Mouse (Mus musculus): ENCODE measurements around the gene Il33. TPM values are rescaled to one million over a fixed set of nuclear protein-coding genes. Genes with fewer than 3 reads are reported as not detected.

Il33 gene
- polyA plus RNA-seq, 1 experiment from 2014 or later = 0.34 TPM

DNA sequence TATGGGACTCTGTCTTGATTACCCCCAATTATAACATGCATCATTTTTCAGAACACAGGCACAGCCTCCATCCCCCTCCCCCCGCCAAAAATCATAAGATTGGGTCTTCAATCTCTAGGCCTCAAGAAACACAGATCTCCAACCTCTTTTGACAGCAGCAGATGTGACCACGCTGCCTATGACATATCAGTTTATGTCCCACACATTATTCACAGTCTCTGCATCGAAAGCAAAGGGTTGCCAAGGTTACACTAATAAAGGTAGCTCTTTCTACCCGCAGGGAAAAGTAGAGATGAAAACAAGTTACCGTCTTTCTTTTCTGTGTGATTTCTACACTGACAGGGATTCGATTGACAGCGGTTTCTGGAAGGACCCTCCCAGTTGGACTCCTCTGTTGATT, 29.9 kb upstream of the Il33 start:
- WGBS = 60% methylated on average over 7 of the region's 7 CpGs
- Histone ChIP-seq H3K9me3 (replicated peaks) (peaks cover 2% of the 10 kb centered on the region; the same call in 1 of the 2 replicates), H3K36me3 (ENCODE audit: poor library complexity, severe bottlenecking) (no peaks in the 10 kb centered on the region), H3K4me2 (no peak overlapping the region), H3K4me1 (no peaks in the 10 kb centered on the region), H3K27me3 (no peaks in the 10 kb centered on the region), H3K4me3 (no peak overlapping the region), H3K9ac (no peak overlapping the region), H3K27ac (no peak overlapping the region)
- no peak for ATAC-seq

DNA sequence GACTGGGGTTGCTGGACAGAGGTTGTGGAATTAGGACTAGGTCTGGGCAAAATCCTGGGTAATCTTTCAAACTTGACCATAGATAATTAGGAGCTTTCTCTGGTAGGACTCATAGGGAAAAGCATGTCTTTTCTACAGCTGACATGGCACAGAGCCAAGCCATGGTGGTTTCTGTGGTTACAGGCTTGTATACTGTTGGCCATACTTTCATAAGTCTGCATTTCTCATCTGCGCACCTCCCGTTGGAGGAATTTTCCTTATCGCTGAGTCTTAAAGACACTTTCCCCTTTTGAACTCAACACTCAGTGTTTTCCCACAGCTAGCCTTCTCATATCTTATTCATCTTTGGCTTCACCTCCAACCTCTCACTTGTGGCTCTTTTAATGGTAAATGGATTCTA, 24.6 kb upstream of the Il33 start:
- H3K4me2 ChIP-seq = no peak overlapping the region
- no peaks in the 10 kb centered on the region for H3K27me3 ChIP-seq
- no peak overlapping the region for H3K9ac ChIP-seq
- H3K4me3 ChIP-seq = no peak overlapping the region
- ATAC-seq = no peak
- H3K27ac ChIP-seq = no peak overlapping the region
- 96% methylated on average over 3 of the region's 3 CpGs for WGBS
- no peaks in the 10 kb centered on the region for H3K36me3 ChIP-seq (ENCODE audit: poor library complexity, severe bottlenecking)
- H3K9me3 ChIP-seq (replicated peaks) = peaks cover 4% of the 10 kb centered on the region; the same call in 1 of the 2 replicates
- no peaks in the 10 kb centered on the region for H3K4me1 ChIP-seq

DNA sequence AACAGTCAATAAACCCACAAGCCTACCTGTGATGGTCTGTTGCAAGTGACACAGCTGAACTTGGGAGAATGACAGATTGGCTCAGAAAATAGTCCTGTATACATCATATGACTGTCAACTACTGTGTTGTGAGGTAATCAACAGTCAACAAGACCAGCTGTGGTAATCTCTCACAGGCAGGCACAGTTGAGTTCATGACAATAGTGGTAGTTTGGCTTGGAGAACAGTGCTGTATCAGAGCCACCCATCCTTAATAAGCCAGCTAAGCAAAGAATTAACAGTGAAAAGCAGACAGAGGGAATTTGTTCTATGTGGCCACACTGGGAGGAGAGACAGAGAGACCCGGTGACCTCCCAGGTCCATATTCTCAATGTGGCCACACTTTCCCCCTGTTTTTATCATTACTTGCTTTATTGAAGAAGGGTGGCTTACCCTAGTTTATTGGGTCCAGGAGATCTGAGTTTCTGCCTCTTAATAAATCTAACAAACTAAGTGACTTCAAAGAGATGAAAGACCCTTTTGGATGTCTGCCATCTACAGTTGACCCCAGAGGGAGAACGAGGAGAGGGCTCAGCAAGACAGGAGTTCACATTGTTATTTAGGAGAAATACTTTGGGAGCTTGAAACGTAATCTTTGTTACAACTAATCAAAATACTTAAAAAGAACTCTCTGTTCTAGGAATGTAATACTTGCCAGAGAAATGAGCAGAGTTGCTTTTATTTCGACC, 22.4 kb upstream of the Il33 start:
- no peaks in the 10 kb centered on the region for H3K36me3 ChIP-seq (ENCODE audit: poor library complexity, severe bottlenecking)
- H3K4me1 ChIP-seq = no peaks in the 10 kb centered on the region
- WGBS = 59% methylated on average over 4 of the region's 4 CpGs

DNA sequence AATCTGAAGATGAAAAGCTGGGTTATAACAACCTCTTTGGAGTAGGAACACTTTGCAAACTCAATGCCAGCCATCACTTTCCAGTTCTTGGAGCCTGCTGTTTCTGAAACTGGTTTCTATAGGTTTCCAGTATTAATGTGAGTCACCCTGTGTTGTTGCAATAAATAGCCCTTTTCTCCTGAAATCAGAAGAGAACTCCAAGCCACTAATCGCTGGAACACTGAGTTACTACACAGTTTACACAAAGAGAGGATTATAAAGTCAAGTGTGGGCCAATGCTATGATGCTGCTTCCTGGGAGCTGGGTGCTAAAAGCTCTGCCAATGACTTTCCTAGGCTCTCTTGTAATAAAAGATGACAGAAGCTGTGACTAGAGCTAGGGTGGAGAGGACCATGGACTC, 19.0 kb upstream of the Il33 start:
- ATAC-seq = no peak
- no peaks in the 10 kb centered on the region for H3K36me3 ChIP-seq (ENCODE audit: poor library complexity, severe bottlenecking)
- H3K4me2 ChIP-seq = no peak overlapping the region
- H3K27ac ChIP-seq = no peak overlapping the region
- WGBS = 51% methylated on average over 1 of the region's 1 CpGs
- no peak overlapping the region for H3K4me3 ChIP-seq
- H3K27me3 ChIP-seq = no peaks in the 10 kb centered on the region
- H3K9me3 ChIP-seq (replicated peaks) = no peaks in the 10 kb centered on the region
- H3K4me1 ChIP-seq = no peaks in the 10 kb centered on the region
- no peak overlapping the region for H3K9ac ChIP-seq

More for the DNA sequence above, 22.4 kb upstream of the Il33 start:
- Histone ChIP-seq H3K4me2 (no peak overlapping the region), H3K4me3 (no peak overlapping the region), H3K9ac (no peak overlapping the region), H3K9me3 (replicated peaks) (peaks cover 4% of the 10 kb centered on the region; the same call in 1 of the 2 replicates), H3K27me3 (no peaks in the 10 kb centered on the region), H3K27ac (no peak overlapping the region)
- ATAC-seq = no peak

DNA sequence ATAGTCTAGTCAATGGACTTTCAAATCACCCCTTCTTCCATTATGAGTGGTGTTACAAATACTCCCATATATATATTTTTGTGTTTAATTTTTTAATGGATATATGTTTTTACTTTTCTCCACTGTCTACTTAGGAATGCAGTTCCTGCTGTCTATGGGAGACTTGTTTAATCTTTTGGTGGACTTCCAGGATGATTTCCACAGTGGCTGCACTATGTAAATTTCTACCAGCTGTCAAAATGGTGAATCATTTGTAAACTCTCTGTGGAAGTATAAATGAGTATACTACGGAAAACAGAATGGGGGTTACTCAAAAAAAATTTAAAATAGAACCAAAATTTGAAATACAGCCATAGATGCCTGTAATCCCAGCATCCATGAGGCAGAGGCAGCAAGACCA, 15.7 kb upstream of the Il33 start:
- Histone ChIP-seq H3K9ac (no peak overlapping the region), H3K4me3 (no peak overlapping the region), H3K4me2 (no peak overlapping the region), H3K4me1 (no peaks in the 10 kb centered on the region), H3K9me3 (replicated peaks) (no peaks in the 10 kb centered on the region), H3K27ac (no peak overlapping the region), H3K27me3 (no peaks in the 10 kb centered on the region), H3K36me3 (ENCODE audit: poor library complexity, severe bottlenecking) (no peaks in the 10 kb centered on the region)
- no peak for ATAC-seq
- WGBS = 83% methylated on average over 1 of the region's 1 CpGs

DNA sequence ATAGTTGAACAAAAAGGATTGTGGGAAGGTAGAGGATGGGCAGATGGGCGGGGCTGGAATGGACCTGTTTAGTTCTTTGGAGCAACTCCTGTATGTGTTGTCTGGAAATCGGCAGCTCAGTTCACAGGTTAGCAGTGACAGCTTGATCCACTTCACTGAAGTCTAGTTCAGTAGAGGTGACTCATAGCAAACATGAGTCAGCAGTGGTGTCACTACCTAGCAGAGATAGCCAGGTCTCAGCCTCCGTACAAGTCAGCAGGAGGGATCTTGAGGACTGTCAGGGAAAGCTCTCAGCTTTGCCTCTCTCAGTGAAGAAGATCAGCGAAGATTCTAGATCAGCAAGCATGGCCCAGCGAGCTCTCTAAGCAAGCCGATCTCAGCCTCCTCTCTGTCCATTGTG, 13.0 kb upstream of the Il33 start:
- Histone ChIP-seq H3K9ac (no peak overlapping the region), H3K27me3 (no peaks in the 10 kb centered on the region), H3K4me2 (no peak overlapping the region), H3K27ac (no peak overlapping the region), H3K9me3 (replicated peaks) (no peaks in the 10 kb centered on the region), H3K4me3 (no peak overlapping the region), H3K36me3 (ENCODE audit: poor library complexity, severe bottlenecking) (no peaks in the 10 kb centered on the region), H3K4me1 (no peaks in the 10 kb centered on the region)
- ATAC-seq = no peak
- 88% methylated on average over 6 of the region's 6 CpGs for WGBS

DNA sequence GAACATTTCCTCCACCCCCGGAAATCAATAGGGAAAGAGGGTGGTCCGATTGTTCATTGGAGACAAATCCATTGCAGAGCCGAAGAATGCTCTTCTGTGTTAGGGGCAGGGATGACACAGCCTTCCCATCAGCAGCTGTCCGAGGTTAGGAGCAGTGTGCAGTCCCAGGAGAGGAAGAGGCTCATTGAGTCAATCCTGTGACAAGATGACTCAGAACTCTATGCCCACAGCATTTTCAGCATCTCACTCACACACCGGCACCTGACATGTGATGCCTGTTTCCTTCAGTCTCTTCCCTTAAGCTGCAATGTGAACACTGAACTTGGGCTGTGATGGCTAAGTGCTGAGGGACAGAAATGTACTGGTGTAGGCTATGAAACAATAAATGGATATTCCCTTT, 7.5 kb upstream of the Il33 start:
- H3K27me3 ChIP-seq = no peaks in the 10 kb centered on the region
- no peaks in the 10 kb centered on the region for H3K4me1 ChIP-seq
- 83% methylated on average over 5 of the region's 5 CpGs for WGBS
- H3K4me2 ChIP-seq = no peak overlapping the region
- H3K27ac ChIP-seq = no peak overlapping the region
- H3K36me3 ChIP-seq (ENCODE audit: poor library complexity, severe bottlenecking) = no peaks in the 10 kb centered on the region
- ATAC-seq = no peak
- no peak overlapping the region for H3K4me3 ChIP-seq
- H3K9ac ChIP-seq = no peak overlapping the region
- no peaks in the 10 kb centered on the region for H3K9me3 ChIP-seq (replicated peaks)

DNA sequence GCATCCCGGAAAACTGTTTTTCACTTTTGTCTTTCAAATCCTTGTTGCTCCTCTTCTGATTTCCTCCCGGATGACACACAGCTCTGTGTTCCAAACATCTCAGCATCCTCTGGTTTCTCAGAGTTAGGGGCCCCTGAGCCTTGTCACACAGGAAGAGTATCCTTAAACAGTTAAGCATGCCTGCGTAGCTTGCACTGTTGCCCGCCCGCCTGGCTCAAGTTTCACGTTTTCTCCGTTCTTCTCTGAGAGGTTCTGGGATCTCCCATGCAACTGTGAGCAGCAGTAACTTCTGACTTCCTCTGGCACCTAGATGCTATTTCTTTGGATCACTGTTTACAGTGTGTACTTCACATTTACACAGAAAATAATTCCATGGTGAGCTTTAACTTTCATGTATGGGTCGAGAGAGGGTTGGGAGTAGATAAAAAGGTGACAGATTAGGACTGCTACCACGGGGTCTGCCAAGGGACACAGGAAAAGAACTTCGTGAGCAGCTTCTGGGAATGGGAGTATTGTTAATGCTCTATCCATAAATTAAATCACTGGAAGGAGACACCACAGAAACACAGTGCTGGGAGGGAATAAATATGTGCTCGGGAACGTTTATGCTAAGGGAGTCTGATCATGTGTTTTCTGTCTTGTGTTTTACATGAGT, 1.3 kb downstream of the Il33 start:
- H3K4me2 ChIP-seq = no peak overlapping the region
- H3K9me3 ChIP-seq (replicated peaks) = no peaks in the 10 kb centered on the region
- no peak overlapping the region for H3K27ac ChIP-seq
- WGBS = 76% methylated on average over 12 of the region's 12 CpGs
- no peak overlapping the region for H3K4me3 ChIP-seq
- no peaks in the 10 kb centered on the region for H3K36me3 ChIP-seq (ENCODE audit: poor library complexity, severe bottlenecking)
- H3K27me3 ChIP-seq = no peaks in the 10 kb centered on the region; the same call in 1 of the 2 replicates
- H3K9ac ChIP-seq = no peak overlapping the region
- ATAC-seq = no peak
- H3K4me1 ChIP-seq = peaks cover 5% of the 10 kb centered on the region; the same call in 1 of the 2 replicates

DNA sequence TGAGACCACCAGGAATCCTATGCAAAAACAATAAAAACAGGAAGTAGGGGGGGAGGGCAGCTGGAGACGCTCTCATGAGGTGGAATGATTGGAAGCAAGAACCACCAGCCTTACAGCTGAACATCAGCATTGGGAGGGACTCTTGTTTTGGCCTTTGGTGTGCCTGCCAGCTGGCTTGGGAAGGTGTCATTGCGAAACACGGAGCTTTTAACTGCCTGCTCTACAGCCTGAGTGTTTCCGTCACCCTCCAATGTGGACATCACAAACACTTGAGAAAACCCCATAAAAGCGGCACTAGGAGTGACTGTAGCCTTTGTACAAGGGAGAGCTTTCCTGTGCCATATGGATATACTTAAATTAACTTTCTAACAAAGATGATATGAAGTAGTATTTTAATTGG, 5.4 kb downstream of the Il33 start:
- Histone ChIP-seq H3K4me1 (no peaks in the 10 kb centered on the region), H3K4me3 (no peak overlapping the region), H3K9ac (no peak overlapping the region), H3K36me3 (ENCODE audit: poor library complexity, severe bottlenecking) (no peaks in the 10 kb centered on the region), H3K27ac (no peak overlapping the region), H3K27me3 (no peaks in the 10 kb centered on the region), H3K9me3 (replicated peaks) (no peaks in the 10 kb centered on the region), H3K4me2 (no peak overlapping the region)
- no peak for ATAC-seq
- 84% methylated on average over 5 of the region's 5 CpGs for WGBS

DNA sequence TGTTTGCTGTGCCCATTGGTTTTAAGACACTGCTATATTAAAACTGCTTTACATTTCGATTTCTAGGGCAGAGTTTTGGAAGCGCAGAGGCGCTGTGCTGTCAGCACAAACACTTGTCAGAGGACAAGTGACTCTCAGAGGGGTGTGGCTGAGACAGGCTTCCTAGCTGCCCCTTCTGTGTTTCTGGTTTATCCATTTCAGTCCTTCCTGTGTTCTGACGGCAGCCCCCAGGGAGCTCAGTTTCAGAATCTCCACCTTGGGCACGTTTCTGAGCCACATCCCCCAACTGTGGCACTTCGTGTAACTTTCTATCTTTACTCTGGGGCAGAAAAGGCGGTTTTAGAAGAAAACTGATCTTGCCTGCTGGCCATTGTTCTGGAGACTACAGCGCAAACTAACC, 12.5 kb downstream of the Il33 start:
- no peak for ATAC-seq
- H3K27me3 ChIP-seq = no peaks in the 10 kb centered on the region
- H3K36me3 ChIP-seq (ENCODE audit: poor library complexity, severe bottlenecking) = no peaks in the 10 kb centered on the region

DNA sequence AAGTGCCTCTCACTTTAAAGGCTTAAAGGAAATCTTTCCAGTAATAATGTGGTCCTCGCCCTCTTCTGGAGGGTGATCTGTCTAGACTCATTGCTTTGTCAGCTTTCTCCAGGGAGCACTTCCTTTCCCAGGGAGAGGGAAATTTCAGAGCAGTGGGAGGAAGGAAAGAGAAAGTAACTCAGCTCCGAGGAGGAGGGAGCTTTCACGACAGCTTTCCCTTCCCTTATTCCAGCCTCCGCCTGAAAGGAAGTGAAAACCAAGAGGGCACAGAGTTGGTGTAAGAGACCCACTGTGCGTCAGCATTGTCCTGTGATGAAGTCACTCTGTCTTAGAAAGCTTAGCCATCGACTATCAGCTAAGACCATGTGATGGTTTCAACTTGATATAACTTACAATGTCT, 15.3 kb downstream of the Il33 start:
- 62% methylated on average over 6 of the region's 6 CpGs for WGBS
- no peaks in the 10 kb centered on the region for H3K27me3 ChIP-seq
- no peaks in the 10 kb centered on the region for H3K36me3 ChIP-seq (ENCODE audit: poor library complexity, severe bottlenecking)
- H3K9me3 ChIP-seq (replicated peaks) = no peaks in the 10 kb centered on the region
- H3K4me3 ChIP-seq = no peak overlapping the region
- no peak overlapping the region for H3K9ac ChIP-seq
- ATAC-seq = no peak
- H3K4me2 ChIP-seq = no peak overlapping the region
- no peak overlapping the region for H3K27ac ChIP-seq
- H3K4me1 ChIP-seq = no peaks in the 10 kb centered on the region

More for the DNA sequence above, 12.5 kb downstream of the Il33 start:
- 66% methylated on average over 8 of the region's 8 CpGs for WGBS
- Histone ChIP-seq H3K4me2 (no peak overlapping the region), H3K4me3 (no peak overlapping the region), H3K9ac (no peak overlapping the region), H3K27ac (no peak overlapping the region), H3K9me3 (replicated peaks) (no peaks in the 10 kb centered on the region), H3K4me1 (no peaks in the 10 kb centered on the region)

DNA sequence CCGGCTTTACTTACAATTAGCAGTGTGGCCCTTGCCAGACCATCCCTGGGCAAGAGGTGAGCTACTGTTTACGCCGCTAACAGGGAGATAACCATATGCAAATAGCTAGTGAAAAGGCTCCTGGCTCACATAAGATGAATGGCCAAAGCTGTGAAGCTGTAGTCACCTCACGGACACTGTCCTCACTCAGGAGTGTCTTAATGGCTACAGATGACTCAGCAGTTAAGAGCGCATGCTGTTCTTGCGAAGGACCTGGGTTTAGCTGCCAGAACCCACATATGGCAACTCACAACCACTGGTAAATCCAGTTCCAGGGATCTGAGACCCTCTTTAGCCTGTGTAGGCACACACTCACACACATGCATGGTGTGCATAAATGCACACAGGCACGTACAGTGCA, 16.3 kb downstream of the Il33 start:
- Histone ChIP-seq H3K27me3 (no peaks in the 10 kb centered on the region), H3K36me3 (ENCODE audit: poor library complexity, severe bottlenecking) (no peaks in the 10 kb centered on the region), H3K9ac (no peak overlapping the region), H3K4me2 (no peak overlapping the region), H3K9me3 (replicated peaks) (no peaks in the 10 kb centered on the region), H3K4me3 (no peak overlapping the region), H3K27ac (no peak overlapping the region), H3K4me1 (no peaks in the 10 kb centered on the region)
- no peak for ATAC-seq
- 81% methylated on average over 7 of the region's 7 CpGs for WGBS

DNA sequence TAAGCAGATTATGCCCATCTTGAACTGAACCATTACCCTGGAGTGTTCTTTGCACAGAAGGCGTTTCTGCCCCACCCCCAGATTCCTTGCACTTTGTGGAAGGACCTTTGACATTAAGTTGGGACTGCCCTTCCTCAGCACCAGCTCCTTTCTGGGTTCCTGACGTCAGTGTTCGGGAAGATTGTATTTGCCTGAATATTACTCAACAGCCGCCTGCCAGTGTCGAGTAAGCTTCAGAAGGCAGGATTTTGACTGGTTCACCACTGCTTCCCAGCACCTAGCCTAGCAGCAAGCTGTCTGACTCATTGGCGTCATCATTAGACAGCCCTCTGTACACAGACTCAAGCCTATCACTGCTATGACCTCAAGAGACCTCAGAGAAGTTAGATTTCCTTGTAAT, 17.4 kb downstream of the Il33 start:
- no peak for ATAC-seq
- H3K9ac ChIP-seq = no peak overlapping the region
- no peak overlapping the region for H3K27ac ChIP-seq
- no peaks in the 10 kb centered on the region for H3K4me1 ChIP-seq
- no peak overlapping the region for H3K4me2 ChIP-seq
- H3K27me3 ChIP-seq = no peaks in the 10 kb centered on the region
- 84% methylated on average over 6 of the region's 6 CpGs for WGBS
- no peaks in the 10 kb centered on the region for H3K9me3 ChIP-seq (replicated peaks)
- no peaks in the 10 kb centered on the region for H3K36me3 ChIP-seq (ENCODE audit: poor library complexity, severe bottlenecking)
- H3K4me3 ChIP-seq = no peak overlapping the region

All from forebrain, embryonic 13.5 days (tissue).